26 mouse cellular contexts compared by ENCODE assay signal in the genomic region with DNA sequence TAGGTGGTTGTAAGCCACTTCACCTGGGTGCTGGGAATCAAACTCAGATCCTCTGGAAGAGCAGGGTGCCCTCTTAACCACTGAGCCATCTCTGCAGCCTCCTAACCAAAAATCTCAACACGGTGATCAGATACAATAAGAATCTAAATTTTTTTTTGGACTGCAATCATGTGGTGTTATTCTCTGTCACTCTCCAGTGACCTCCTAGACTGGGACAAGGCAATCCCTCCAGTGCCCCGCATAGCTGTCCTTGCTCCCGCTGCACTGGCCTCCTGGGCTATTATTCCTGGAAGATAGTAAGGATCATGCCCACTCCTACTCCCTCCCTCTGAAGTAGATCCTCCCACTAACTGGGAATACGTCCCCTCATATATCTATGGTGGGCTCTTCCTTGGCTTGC. TPM values are rescaled to one million over a fixed set of nuclear protein-coding genes. Genes with fewer than 3 reads are reported as not detected.
DNase-seq lines count a peak whose midpoint lies in the region; ATAC-seq lines count a peak whose summit lies in the region.
"Had no signal": no experiment of that assay in that cellular context is flagged by ENCODE, and none has a peak within 500 bp of the region (broad histone marks: within the 10 kb centered on the region; RNA-seq: fewer than 3 reads in every experiment).

No protein-coding gene starts in this region.

- no peak overlapping the region for H3K4me3 ChIP-seq in heart, embryonic 10.5 days
- no peak overlapping the region for H3K4me3 ChIP-seq in midbrain, embryonic 11.5 days (ENCODE audit: low read depth, low read length)
- no peak overlapping the region for H3K4me3 ChIP-seq in midbrain, embryonic 15.5 days
- H3K4me3 ChIP-seq: embryonic facial prominence, embryonic 13.5 days; embryonic facial prominence, embryonic 15.5 days; erythroblast, embryonic 14.5 days; forebrain, embryonic 10.5 days; forebrain, embryonic 12.5 days had no signal

- peak; percentile 17 for DNase-seq in heart, embryonic 10.5 days (ENCODE audit: low spot score)
- no peak for DNase-seq in heart, postnatal 10 days
- DNase-seq in midbrain, embryonic 11.5 days (ENCODE audit: low spot score, missing footprints): peak; percentile 76
- DNase-seq: adrenal gland, adult 2 months; adrenal gland, postnatal 10 days; adrenal gland, postnatal 25 days; cerebellum, adult 11 months; cerebellum, adult 18-20 months; cerebellum, adult 8-10 months; cerebellum, adult 9-11 months; cerebellum, postnatal 14 days; cerebellum, postnatal 36 days; embryo, embryonic 11 days had no signal

- no peaks in the 10 kb centered on the region for H3K9me3 ChIP-seq in heart, embryonic 10.5 days
- no peaks in the 10 kb centered on the region for H3K9me3 ChIP-seq in midbrain, embryonic 11.5 days (ENCODE audit: control insufficient read depth, low read length)
- no peaks in the 10 kb centered on the region for H3K9me3 ChIP-seq in midbrain, embryonic 15.5 days
- H3K9me3 ChIP-seq: embryonic facial prominence, embryonic 13.5 days; embryonic facial prominence, embryonic 15.5 days; forebrain, embryonic 10.5 days; forebrain, embryonic 12.5 days had no signal

- H3K4me1 ChIP-seq in heart, embryonic 10.5 days: no peaks in the 10 kb centered on the region
- H3K4me1 ChIP-seq in midbrain, embryonic 11.5 days (ENCODE audit: control insufficient read depth, insufficient read depth, low read length): no peaks in the 10 kb centered on the region; the same call in 1 of the 2 replicates
- no peaks in the 10 kb centered on the region for H3K4me1 ChIP-seq in midbrain, embryonic 15.5 days

- intact Hi-C loops in heart, postnatal 10 days (cut with DNase I): no loop called here

- 76% methylated on average over 4 of the region's 4 CpGs for WGBS in heart, embryonic 10.5 days
- 76% methylated on average over 4 of the region's 4 CpGs for WGBS in midbrain, embryonic 11.5 days
- 73% methylated on average over 4 of the region's 4 CpGs for WGBS in midbrain, embryonic 15.5 days

- H3K27ac ChIP-seq in heart, embryonic 10.5 days: no peak overlapping the region
- no peak overlapping the region for H3K27ac ChIP-seq in midbrain, embryonic 11.5 days (ENCODE audit: low read depth, low read length)
- no peak overlapping the region for H3K27ac ChIP-seq in midbrain, embryonic 15.5 days
- H3K27ac ChIP-seq: embryonic facial prominence, embryonic 13.5 days; embryonic facial prominence, embryonic 15.5 days; forebrain, embryonic 10.5 days; forebrain, embryonic 12.5 days had no signal

- ATAC-seq in midbrain, embryonic 11.5 days (ENCODE audit: low FRiP score): no peak
- ATAC-seq in midbrain, embryonic 15.5 days (replicated peaks): no peak
- ATAC-seq: forebrain, embryonic 14.5 days had no signal

- no peaks in the 10 kb centered on the region for H3K36me3 ChIP-seq in heart, embryonic 10.5 days
- H3K36me3 ChIP-seq in midbrain, embryonic 11.5 days (ENCODE audit: control insufficient read depth, insufficient read depth, low read length): no peaks in the 10 kb centered on the region
- H3K36me3 ChIP-seq in midbrain, embryonic 15.5 days (replicated peaks): no peaks in the 10 kb centered on the region
- H3K36me3 ChIP-seq: embryonic facial prominence, embryonic 13.5 days; embryonic facial prominence, embryonic 15.5 days; forebrain, embryonic 10.5 days; forebrain, embryonic 12.5 days had no signal

- peaks cover 63% of the 10 kb centered on the region for H3K27me3 ChIP-seq in heart, embryonic 10.5 days (ENCODE audit: insufficient read depth, poor library complexity, severe bottlenecking)
- no peaks in the 10 kb centered on the region for H3K27me3 ChIP-seq in midbrain, embryonic 11.5 days (ENCODE audit: control insufficient read depth, insufficient read depth, low read length)
- H3K27me3 ChIP-seq in midbrain, embryonic 15.5 days (replicated peaks): peaks cover 7% of the 10 kb centered on the region

- no peak overlapping the region for H3K9ac ChIP-seq in midbrain, embryonic 11.5 days (ENCODE audit: low read length)
- no peak overlapping the region for H3K9ac ChIP-seq in midbrain, embryonic 15.5 days
- H3K9ac ChIP-seq: embryonic facial prominence, embryonic 13.5 days; embryonic facial prominence, embryonic 15.5 days; forebrain, embryonic 12.5 days had no signal

- no peak overlapping the region for H3K4me2 ChIP-seq in midbrain, embryonic 11.5 days
- H3K4me2 ChIP-seq in midbrain, embryonic 15.5 days: no peak overlapping the region
- H3K4me2 ChIP-seq: embryonic facial prominence, embryonic 13.5 days; embryonic facial prominence, embryonic 15.5 days; forebrain, embryonic 12.5 days had no signal

RNA-seq across cellular contexts. Expression of gene Foxe3, which starts 15.5 kb away (rescaled TPM):
- 0.62 TPM in 1 of 2 replicates, not detected in the other for polyA plus RNA-seq in heart, embryonic 10.5 days (2016; fragmentation: Nextera tagmentation; extraction: Ambion mirVana)
- not detected for total RNA-seq in heart, postnatal 10 days (2021)
- 0.44 and 1.1 TPM in 2 replicates for polyA plus RNA-seq in midbrain, embryonic 11.5 days (2014; fragmentation: Nextera tagmentation; extraction: Ambion mirVana)
- 0.27 and 0.34 TPM in 2 replicates for polyA plus RNA-seq in midbrain, embryonic 15.5 days (2015; fragmentation: Nextera tagmentation; extraction: Ambion mirVana)
- total RNA-seq: adrenal gland, adult 2 months; adrenal gland, postnatal 10 days; adrenal gland, postnatal 25 days; adrenal gland, postnatal 4 days; common myeloid progenitor, adult 5-6 weeks; ES-E14; MEL had no signal
- polyA plus RNA-seq: C2C12; embryonic facial prominence, embryonic 13.5 days; embryonic facial prominence, embryonic 15.5 days; erythroblast, embryonic 14.5 days; forebrain, embryonic 12.5 days; forebrain, embryonic 14.5 days; forebrain, embryonic 16.5 days had no signal

RNA-seq across cellular contexts. Expression of gene Foxd2, which starts 32.6 kb away (rescaled TPM):
- 0.42 and 1.3 TPM in 2 replicates for polyA plus RNA-seq in heart, embryonic 10.5 days (2016; fragmentation: Nextera tagmentation; extraction: Ambion mirVana)
- under 1 TPM; 0.47 to 0.77 TPM for total RNA-seq in heart, postnatal 10 days (2021)
- 2.0 and 2.4 TPM in 2 replicates for polyA plus RNA-seq in midbrain, embryonic 11.5 days (2014; fragmentation: Nextera tagmentation; extraction: Ambion mirVana)
- 0.46 and 0.88 TPM in 2 replicates for polyA plus RNA-seq in midbrain, embryonic 15.5 days (2015; fragmentation: Nextera tagmentation; extraction: Ambion mirVana)

RNA-seq across cellular contexts. Expression of gene Cmpk1, which starts 45.7 kb away (rescaled TPM):
- polyA plus RNA-seq in heart, embryonic 10.5 days (2016; fragmentation: Nextera tagmentation; extraction: Ambion mirVana): 59.6 and 64.4 TPM in 2 replicates
- total RNA-seq in heart, postnatal 10 days (2021): 10 to 100 TPM; 50.4 to 55.1 TPM
- 145 and 152 TPM in 2 replicates for polyA plus RNA-seq in midbrain, embryonic 11.5 days (2014; fragmentation: Nextera tagmentation; extraction: Ambion mirVana)
- 166 and 187 TPM in 2 replicates for polyA plus RNA-seq in midbrain, embryonic 15.5 days (2015; fragmentation: Nextera tagmentation; extraction: Ambion mirVana)

RNA-seq across cellular contexts. Expression of gene Stil, which starts 58.6 kb away (rescaled TPM):
- 13.0 and 13.5 TPM in 2 replicates for polyA plus RNA-seq in heart, embryonic 10.5 days (2016; fragmentation: Nextera tagmentation; extraction: Ambion mirVana)
- 1 to 10 TPM; 3.2 to 3.3 TPM for total RNA-seq in heart, postnatal 10 days (2021)
- 19.7 and 24.8 TPM in 2 replicates for polyA plus RNA-seq in midbrain, embryonic 11.5 days (2014; fragmentation: Nextera tagmentation; extraction: Ambion mirVana)
- polyA plus RNA-seq in midbrain, embryonic 15.5 days (2015; fragmentation: Nextera tagmentation; extraction: Ambion mirVana): 1.8 and 2.6 TPM in 2 replicates

Comparison
In these comparisons a context has a peak if more than half of its experiments do, and no peak if none do; other contexts are left out.
1. DNase-seq: peak in heart, embryonic 10.5 days (single experiment) and midbrain, embryonic 11.5 days (single experiment); none in heart, postnatal 10 days (0 of 2).